Mouse (Mus musculus): ENCODE results near the gene Pqlc2. TPM values are rescaled to one million over a fixed set of nuclear protein-coding genes. Genes with fewer than 3 reads are reported as not detected.

Pqlc2 gene
- polyA plus RNA-seq, 1 experiment from 2014 or later = 58.5 TPM

- WGBS (ENCODE audit: missing documents) = 100% methylated on average over 4 of the region's 4 CpGs
- no peaks in the 10 kb centered on the region for H3K79me2 ChIP-seq (ENCODE audit: inconsistent target)
- no peaks in the 10 kb centered on the region for H3K36me3 ChIP-seq (ENCODE audit: inconsistent target)
- no peak overlapping the region for H3K4me3 ChIP-seq (ENCODE audit: inconsistent target)
- no peak overlapping the region for H3K27ac ChIP-seq
These were observed 9.2 kb upstream of the Pqlc2 start for GRCm38 (mm10) chr4:139319740-139320139.

- no peak overlapping the region for H3K4me3 ChIP-seq (ENCODE audit: inconsistent target)
- WGBS (ENCODE audit: missing documents) = 96% methylated on average over 11 of the region's 11 CpGs
- no peak overlapping the region for H3K27ac ChIP-seq
- no peaks in the 10 kb centered on the region for H3K79me2 ChIP-seq (ENCODE audit: inconsistent target)
- H3K36me3 ChIP-seq (ENCODE audit: inconsistent target) = no peaks in the 10 kb centered on the region
These were observed 7.9 kb upstream of the Pqlc2 start for GRCm38 (mm10) chr4:139318449-139318848.

- H3K79me2 ChIP-seq (ENCODE audit: inconsistent target) = peaks cover 20% of the 10 kb centered on the region
- WGBS (ENCODE audit: missing documents) = 63% methylated on average over 4 of the region's 4 CpGs
- H3K27ac ChIP-seq = no peak overlapping the region
- no peaks in the 10 kb centered on the region for H3K36me3 ChIP-seq (ENCODE audit: inconsistent target)
- no peak overlapping the region for H3K4me3 ChIP-seq (ENCODE audit: inconsistent target)
These were observed 2.1 kb upstream of the Pqlc2 start for GRCm38 (mm10) chr4:139312632-139313031.

DNA sequence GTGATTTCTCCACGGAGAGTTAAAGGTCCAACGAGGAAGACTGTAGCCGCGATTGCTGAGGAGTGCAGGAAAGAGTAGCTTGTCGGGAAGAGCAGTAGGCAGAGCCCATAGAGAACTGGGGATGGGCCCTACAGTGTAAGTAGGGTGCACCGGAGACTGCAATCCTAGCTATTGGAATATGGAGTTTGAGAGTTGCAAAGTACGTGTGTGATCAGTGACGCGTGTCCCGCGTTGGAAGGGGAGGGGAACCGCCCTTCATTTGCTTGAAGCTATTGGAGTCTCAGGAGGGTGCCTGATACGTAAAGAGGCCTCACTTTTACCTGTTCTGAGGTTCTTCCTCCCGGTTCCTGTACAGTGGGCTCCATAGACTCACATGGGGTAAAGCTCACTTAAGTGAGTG lies 1.2 kb upstream of the Pqlc2 start:
- 50% methylated on average over 14 of the region's 14 CpGs for WGBS (ENCODE audit: missing documents)
- H3K27ac ChIP-seq = no peak overlapping the region
- H3K79me2 ChIP-seq (ENCODE audit: inconsistent target) = peaks cover 26% of the 10 kb centered on the region

GRCm38 (mm10) chr4:139310899-139311701 lies 592 bp upstream of the Pqlc2 start:
- peak overlapping the region; percentile 34 for H3K4me3 ChIP-seq (ENCODE audit: inconsistent target)

More for the DNA sequence above, 1.2 kb upstream of the Pqlc2 start:
- Histone ChIP-seq H3K4me3 (ENCODE audit: inconsistent target) (peak overlapping the region; percentile 34; the same call in 1 of the 2 replicates), H3K36me3 (ENCODE audit: inconsistent target) (peaks cover 2% of the 10 kb centered on the region; the same call in 1 of the 2 replicates)

DNA sequence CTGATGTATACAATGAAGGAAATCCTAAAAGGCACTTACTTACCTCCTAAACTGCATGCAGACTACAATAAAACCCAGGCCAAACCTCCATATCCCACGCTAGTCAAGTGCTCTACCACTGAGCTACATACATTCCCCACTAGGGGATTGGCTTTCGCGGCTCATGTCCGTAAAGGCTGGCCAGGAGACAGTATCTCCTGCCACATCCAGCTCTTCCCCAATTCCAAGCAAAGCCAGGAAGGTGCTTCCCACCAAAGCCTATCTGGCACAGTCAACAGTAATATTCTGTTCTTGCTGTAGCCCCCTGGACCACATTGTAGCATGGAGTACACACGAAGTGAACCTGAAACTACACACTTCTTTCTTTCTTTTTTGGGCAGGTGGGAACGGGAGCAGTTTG lies 857 bp downstream of the Pqlc2 start:
- WGBS (ENCODE audit: missing documents) = 67% methylated on average over 6 of the region's 6 CpGs
- Histone ChIP-seq H3K27ac (peak overlapping the region; percentile 61), H3K36me3 (ENCODE audit: inconsistent target) (peaks cover 22% of the 10 kb centered on the region), H3K4me3 (ENCODE audit: inconsistent target) (peak overlapping the region; percentile 81), H3K79me2 (ENCODE audit: inconsistent target) (peaks cover 47% of the 10 kb centered on the region)

More at GRCm38 (mm10) chr4:139310899-139311701, 592 bp upstream of the Pqlc2 start:
- Histone ChIP-seq H3K36me3 (ENCODE audit: inconsistent target) (peaks cover 8% of the 10 kb centered on the region), H3K27ac (no peak overlapping the region), H3K79me2 (ENCODE audit: inconsistent target) (peaks cover 32% of the 10 kb centered on the region)
- WGBS (ENCODE audit: missing documents) = under 1% methylated on average over 39 of the region's 53 CpGs

DNA sequence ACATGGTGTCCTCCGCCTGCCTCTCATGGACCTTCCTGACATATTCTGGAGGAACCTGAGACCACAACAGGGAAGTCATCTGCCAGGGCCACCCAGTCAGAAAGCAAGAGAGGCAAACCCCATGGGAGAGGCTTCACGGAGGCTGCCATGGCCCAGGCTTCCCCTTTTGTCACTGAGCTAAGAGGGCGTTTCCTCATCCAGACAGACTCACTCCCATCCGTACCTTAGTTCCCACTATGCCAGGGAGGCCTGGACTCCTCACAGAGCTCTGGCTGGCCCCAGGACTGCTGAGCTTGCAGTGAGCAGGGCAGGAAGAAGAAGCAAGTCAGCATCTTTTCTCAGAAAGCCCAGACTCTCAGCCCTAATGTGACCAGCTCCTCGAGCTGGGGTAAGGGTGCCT lies 2.6 kb downstream of the Pqlc2 start:
- 10% methylated on average over 5 of the region's 5 CpGs for WGBS (ENCODE audit: missing documents)
- H3K79me2 ChIP-seq (ENCODE audit: inconsistent target) = peaks cover 56% of the 10 kb centered on the region
- H3K4me3 ChIP-seq (ENCODE audit: inconsistent target) = no peak overlapping the region
- peaks cover 27% of the 10 kb centered on the region for H3K36me3 ChIP-seq (ENCODE audit: inconsistent target)
- peak overlapping the region; percentile 69 for H3K27ac ChIP-seq

DNA sequence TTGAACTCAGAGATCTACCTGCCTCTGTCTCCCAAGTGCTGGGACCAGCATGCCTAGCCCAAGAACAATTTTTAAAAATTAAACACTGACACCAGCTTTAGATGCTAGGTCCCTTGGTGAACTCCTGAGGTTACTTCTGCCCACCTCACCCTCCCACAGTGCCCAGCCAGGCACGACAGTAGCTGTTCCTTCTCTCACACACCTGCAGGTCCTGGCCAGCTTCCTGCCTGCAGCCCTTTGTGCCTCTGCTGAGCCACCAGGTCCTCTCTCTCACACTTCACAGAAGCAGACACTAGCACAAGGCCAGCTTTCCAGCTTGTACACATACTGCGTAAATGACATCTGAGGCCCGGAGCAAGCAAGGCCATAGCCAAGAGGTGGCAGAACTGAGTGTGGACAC lies 5.0 kb downstream of the Pqlc2 start:
- WGBS (ENCODE audit: missing documents) = 93% methylated on average over 3 of the region's 3 CpGs
- Histone ChIP-seq H3K79me2 (ENCODE audit: inconsistent target) (peaks cover 56% of the 10 kb centered on the region), H3K4me3 (ENCODE audit: inconsistent target) (no peak overlapping the region), H3K27ac (no peak overlapping the region), H3K36me3 (ENCODE audit: inconsistent target) (peaks cover 51% of the 10 kb centered on the region)

DNA sequence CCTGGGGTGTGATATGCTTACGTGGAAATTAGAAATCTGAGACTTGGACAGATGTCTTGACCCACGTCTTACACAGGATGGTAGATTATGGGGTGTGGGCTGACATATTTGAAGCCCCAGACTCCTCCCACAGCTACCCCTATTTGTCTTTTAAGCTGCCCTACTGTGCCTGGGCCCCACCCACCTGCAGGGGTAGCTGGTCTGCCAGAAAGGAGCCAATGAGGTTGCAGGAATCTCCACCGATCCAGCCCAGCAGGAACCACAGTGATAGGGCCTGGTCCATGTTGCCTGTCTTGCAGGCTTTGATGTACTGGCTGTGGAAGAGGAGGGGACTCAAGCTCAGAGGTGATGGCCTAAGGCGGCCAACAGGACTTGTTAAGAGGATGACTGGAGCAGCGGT lies 8.3 kb downstream of the Pqlc2 start:
- Histone ChIP-seq H3K36me3 (ENCODE audit: inconsistent target) (peaks cover 83% of the 10 kb centered on the region), H3K27ac (no peak overlapping the region), H3K79me2 (ENCODE audit: inconsistent target) (peaks cover 35% of the 10 kb centered on the region; the same call in 1 of the 2 replicates), H3K4me3 (ENCODE audit: inconsistent target) (no peak overlapping the region)
- WGBS (ENCODE audit: missing documents) = 91% methylated on average over 5 of the region's 5 CpGs

GRCm38 (mm10) chr4:139301780-139302179 lies 8.7 kb downstream of the Pqlc2 start:
- H3K4me3 ChIP-seq (ENCODE audit: inconsistent target) = no peak overlapping the region
- peaks cover 30% of the 10 kb centered on the region; the same call in 1 of the 2 replicates for H3K79me2 ChIP-seq (ENCODE audit: inconsistent target)
- peaks cover 86% of the 10 kb centered on the region for H3K36me3 ChIP-seq (ENCODE audit: inconsistent target)
- 93% methylated on average over 8 of the region's 8 CpGs for WGBS (ENCODE audit: missing documents)
- no peak overlapping the region for H3K27ac ChIP-seq

GRCm38 (mm10) chr4:139298671-139299366 lies 11.7 kb downstream of the Pqlc2 start:
- peaks cover under 1% of the 10 kb centered on the region; the same call in 1 of the 2 replicates for H3K79me2 ChIP-seq (ENCODE audit: inconsistent target)
- no peak overlapping the region for H3K4me3 ChIP-seq (ENCODE audit: inconsistent target)
- H3K27ac ChIP-seq = no peak overlapping the region
- WGBS (ENCODE audit: missing documents) = 89% methylated on average over 12 of the region's 12 CpGs
- peaks cover 60% of the 10 kb centered on the region for H3K36me3 ChIP-seq (ENCODE audit: inconsistent target)

DNA sequence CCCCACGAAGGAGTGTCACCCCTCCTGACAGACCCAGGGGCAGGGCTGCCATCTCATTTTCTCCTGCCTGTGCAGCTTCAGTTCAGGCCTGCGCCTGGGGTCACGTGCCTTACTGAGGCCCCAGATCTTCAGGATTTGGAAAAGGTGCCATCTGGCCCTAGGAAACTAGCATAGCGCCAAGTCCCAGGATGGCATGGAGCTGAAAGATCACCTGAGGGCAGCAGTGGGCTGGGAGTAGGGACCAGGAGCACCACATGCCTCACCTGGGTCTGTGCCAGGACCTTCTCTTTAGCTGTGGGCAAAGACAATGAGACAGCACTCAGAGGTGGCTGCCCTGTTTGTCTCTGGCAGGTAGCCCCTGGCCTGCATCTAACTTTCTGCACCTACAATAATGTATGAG lies 12.9 kb downstream of the Pqlc2 start:
- Histone ChIP-seq H3K27ac (no peak overlapping the region), H3K4me3 (ENCODE audit: inconsistent target) (no peak overlapping the region), H3K79me2 (ENCODE audit: inconsistent target) (no peaks in the 10 kb centered on the region; the same call in 1 of the 2 replicates), H3K36me3 (ENCODE audit: inconsistent target) (peaks cover 56% of the 10 kb centered on the region)
- 95% methylated on average over 4 of the region's 4 CpGs for WGBS (ENCODE audit: missing documents)

DNA sequence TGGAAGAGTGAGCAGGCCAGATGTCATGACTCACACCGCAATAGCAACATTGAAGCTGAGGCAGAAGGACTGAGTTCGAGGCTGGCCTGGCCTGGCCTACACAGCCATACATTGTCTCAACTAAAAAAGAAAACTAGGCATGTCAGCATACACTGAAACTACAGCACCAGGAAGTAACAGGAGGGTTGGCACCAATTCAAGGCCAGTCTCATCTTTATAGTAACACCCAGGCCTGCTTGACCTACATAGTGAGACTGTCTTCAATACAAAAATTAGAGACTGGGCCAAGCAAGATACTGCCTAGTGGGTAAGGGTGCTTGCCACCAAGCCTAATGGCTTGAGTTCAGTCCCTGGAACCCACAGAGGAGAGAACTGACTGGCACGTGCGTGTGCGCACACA lies 18.5 kb downstream of the Pqlc2 start:
- Histone ChIP-seq H3K36me3 (ENCODE audit: inconsistent target) (peaks cover 52% of the 10 kb centered on the region), H3K4me3 (ENCODE audit: inconsistent target) (no peak overlapping the region), H3K79me2 (ENCODE audit: inconsistent target) (no peaks in the 10 kb centered on the region), H3K27ac (no peak overlapping the region)
- 87% methylated on average over 5 of the region's 5 CpGs for WGBS (ENCODE audit: missing documents)

GRCm38 (mm10) chr4:139291099-139291498 lies 19.4 kb downstream of the Pqlc2 start:
- H3K4me3 ChIP-seq (ENCODE audit: inconsistent target) = no peak overlapping the region
- no peaks in the 10 kb centered on the region for H3K79me2 ChIP-seq (ENCODE audit: inconsistent target)
- WGBS (ENCODE audit: missing documents) = 77% methylated on average over 16 of the region's 16 CpGs
- H3K36me3 ChIP-seq (ENCODE audit: inconsistent target) = peaks cover 60% of the 10 kb centered on the region
- no peak overlapping the region for H3K27ac ChIP-seq

DNA sequence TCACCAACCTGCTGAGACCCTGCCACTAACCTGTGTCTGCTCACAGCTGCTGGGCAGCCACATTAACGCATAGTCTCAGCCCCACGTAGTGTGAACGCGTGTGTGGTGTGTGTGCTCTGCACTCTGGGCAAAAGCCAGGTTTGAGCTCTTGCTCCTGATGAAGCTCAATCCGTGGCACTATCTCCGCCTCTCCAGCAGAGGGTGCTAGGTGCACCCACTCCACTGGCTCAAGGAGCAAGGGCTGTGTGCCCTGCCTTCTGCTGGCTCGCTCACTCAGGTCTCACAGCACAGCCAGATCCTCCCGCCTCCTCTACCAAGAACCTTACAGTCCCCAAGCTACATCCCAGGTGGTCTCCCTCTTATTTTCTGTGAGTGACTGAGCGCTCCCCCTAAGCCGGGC lies 21.5 kb downstream of the Pqlc2 start:
- no peak overlapping the region for H3K27ac ChIP-seq
- H3K4me3 ChIP-seq (ENCODE audit: inconsistent target) = no peak overlapping the region

More for the DNA sequence above, 21.5 kb downstream of the Pqlc2 start:
- Histone ChIP-seq H3K36me3 (ENCODE audit: inconsistent target) (peaks cover 78% of the 10 kb centered on the region), H3K79me2 (ENCODE audit: inconsistent target) (no peaks in the 10 kb centered on the region)
- 92% methylated on average over 10 of the region's 10 CpGs for WGBS (ENCODE audit: missing documents)
